Mouse (Mus musculus): Measurements from ENCODE around the gene Frmd8.

DNA sequence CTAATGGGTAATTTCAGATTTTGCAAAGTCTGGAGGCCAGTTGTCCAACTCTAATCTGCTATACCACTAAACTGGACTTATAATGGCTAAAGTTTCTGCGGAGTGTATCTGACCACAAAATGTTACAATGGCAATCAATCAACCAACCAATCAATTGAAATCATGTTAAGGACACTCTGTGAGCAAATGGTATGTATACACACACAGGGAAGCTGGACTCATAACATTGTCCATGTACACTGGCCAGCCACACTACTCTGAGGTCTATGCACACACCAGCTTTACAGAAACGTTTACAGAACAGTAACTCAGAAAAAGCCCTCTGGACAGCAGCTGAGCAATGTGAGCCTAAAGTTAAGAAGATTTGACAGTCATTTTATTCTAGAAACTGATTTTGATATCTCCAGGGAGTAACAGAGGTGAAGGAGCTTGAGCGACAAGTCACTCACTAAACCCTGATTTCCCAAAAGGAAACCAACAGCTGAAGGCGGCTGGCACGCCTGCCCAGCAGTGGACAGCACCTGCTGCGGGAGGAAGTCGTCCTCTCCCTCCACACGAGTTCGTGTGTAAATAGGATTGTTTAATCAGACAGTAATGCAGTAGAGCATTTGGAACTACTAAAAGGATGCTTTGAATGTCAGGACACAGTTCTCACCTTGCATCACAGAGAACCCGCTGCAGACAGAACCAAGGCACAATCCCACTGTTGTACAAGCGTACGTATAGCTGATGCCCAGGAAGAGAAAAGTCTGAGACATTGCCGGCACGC lies 35.6 kb downstream of the Frmd8 start:
- TF ChIP-seq POLR2AphosphoS2 (IDR thresholded peaks at IDR 0.05; ENCODE audit: low read length) (no peak), BHLHE40 (IDR thresholded peaks at IDR 0.05; ENCODE audit: borderline replicate concordance, low read depth, low read length) (no peak), POLR2A (IDR thresholded peaks at IDR 0.05; ENCODE audit: control insufficient read depth in 1 of 2, insufficient read depth in 1 of 2, low read depth in 1 of 2, low read length in 2 of 2, poor library complexity in 1 of 2) (no peak), JUND (IDR thresholded peaks at IDR 0.05; ENCODE audit: low read depth, low read length) (no peak), MAFK (IDR thresholded peaks at IDR 0.05; ENCODE audit: borderline replicate concordance, low read depth, low read length) (no peak), CTCF (IDR thresholded peaks at IDR 0.05 in 2 of 3, conservative IDR thresholded peaks at IDR 0.05 in 1 of 3; ENCODE audit: control insufficient read depth in 1 of 3, insufficient read depth in 1 of 3, low read depth in 2 of 3, low read length in 3 of 3, poor library complexity in 1 of 3, severe bottlenecking in 1 of 3) (no peak), MAX (IDR thresholded peaks at IDR 0.05; ENCODE audit: low read length) (no peak), ETS1 (IDR thresholded peaks at IDR 0.05; ENCODE audit: low read depth, low read length) (no peak)
